Mouse (Mus musculus) cerebellum, postnatal 36 days (tissue): ENCODE measurements at regions not wholly inside any gene's neighbourhood (a gene's known extent, or its start where the extent isn't known, plus 50 kb on each side); places are given as distances from the start of the nearest gene placed in this dataset.

ENCODE experiments used
- DNase-seq, 2 experiments: peaks; one replicate each; pipeline ENCODE4 v3.0.0; 2021 to 2022; ENCODE audit warnings: mixed read lengths in 2 of 2

GRCm38 (mm10) chr13:31421556-31421955, 134.4 kb upstream of the Foxq1 start:
- no peak for DNase-seq

GRCm38 (mm10) chr13:31423599-31423998, 132.3 kb upstream of the Foxq1 start:
- no peak for DNase-seq

GRCm38 (mm10) chr13:31425825-31426500, 130.0 kb upstream of the Foxq1 start:
- no peak for DNase-seq

- DNase-seq, result no peak
These were observed 119.5 kb upstream of the Foxq1 start for GRCm38 (mm10) chr13:31436434-31436833.

GRCm38 (mm10) chr13:31439761-31440627, 115.9 kb upstream of the Foxq1 start:
- DNase-seq, result peak; percentile 53 to 57

GRCm38 (mm10) chr13:31458883-31459282, 97.1 kb upstream of the Foxq1 start:
- DNase-seq, result no peak

GRCm38 (mm10) chr13:31465141-31465540, 90.8 kb upstream of the Foxq1 start:
- DNase-seq, result no peak

- no peak for DNase-seq
These were observed 90.2 kb upstream of the Foxq1 start for GRCm38 (mm10) chr13:31465711-31466110.

GRCm38 (mm10) chr13:31468131-31468530, 87.8 kb upstream of the Foxq1 start:
- DNase-seq, result no peak

- no peak for DNase-seq
These were observed 87.0 kb upstream of the Foxq1 start for GRCm38 (mm10) chr13:31468983-31469382.

- DNase-seq, result no peak
These were observed 83.6 kb upstream of the Foxq1 start for GRCm38 (mm10) chr13:31472366-31472765.

- DNase-seq, result no peak
These were observed 83.1 kb upstream of the Foxq1 start for GRCm38 (mm10) chr13:31472804-31473203.

- DNase-seq, result no peak
These were observed 82.7 kb upstream of the Foxq1 start for GRCm38 (mm10) chr13:31473275-31473674.

- DNase-seq, result peak; percentile 23 to 40
These were observed 80.1 kb upstream of the Foxq1 start for GRCm38 (mm10) chr13:31475845-31476244.

GRCm38 (mm10) chr13:31477171-31477867, 78.6 kb upstream of the Foxq1 start:
- no peak for DNase-seq

GRCm38 (mm10) chr13:31481105-31481844, 74.7 kb upstream of the Foxq1 start:
- DNase-seq, result no peak

GRCm38 (mm10) chr13:31486373-31486772, 69.6 kb upstream of the Foxq1 start:
- no peak for DNase-seq

- DNase-seq, result no peak
These were observed 67.7 kb upstream of the Foxq1 start for GRCm38 (mm10) chr13:31488186-31488585.

- DNase-seq, result no peak
These were observed 52.7 kb upstream of the Foxq1 start for GRCm38 (mm10) chr13:31503191-31503590.

GRCm38 (mm10) chr13:31503832-31504231, 52.1 kb upstream of the Foxq1 start:
- no peak for DNase-seq

- DNase-seq, result no peak
These were observed 51.6 kb upstream of the Foxq1 start for GRCm38 (mm10) chr13:31504316-31504715.

GRCm38 (mm10) chr13:31505386-31505785, 50.5 kb upstream of the Foxq1 start:
- DNase-seq, result no peak
